Mouse (Mus musculus) embryonic stem cell, embryonic (primary cell): ENCODE measurements at regions not wholly inside any gene's neighbourhood (a gene's known extent, or its start where the extent isn't known, plus 50 kb on each side); places are given as distances from the start of the nearest gene placed in this dataset.
"Not testable (repeated sequence)": the region's sequence is repeated elsewhere in the genome, so short reads cannot be mapped to it uniquely, and the experiment has no call there.

ENCODE experiments used
- CTCF ChIA-PET, 4 experiments: fragments of 300-600 bp in 2 of 4; fragments of 350-600 bp in 2 of 4; sonication (Branson Sonifier 250); formaldehyde crosslinking; loops; one replicate each; lab custom pipeline; 2022; ENCODE audit warnings: inconsistent platforms in 2 of 4; lab: Charles Lee
- POLR2A ChIA-PET, 4 experiments: fragments of 300-600 bp in 2 of 4; fragments of 350-600 bp in 2 of 4; sonication (Branson Sonifier 250); formaldehyde crosslinking; loops; one replicate each; lab custom pipeline; 2022; ENCODE audit warnings: antibody characterized with exemption in 4 of 4, inconsistent platforms in 1 of 4; lab: Charles Lee

DNA sequence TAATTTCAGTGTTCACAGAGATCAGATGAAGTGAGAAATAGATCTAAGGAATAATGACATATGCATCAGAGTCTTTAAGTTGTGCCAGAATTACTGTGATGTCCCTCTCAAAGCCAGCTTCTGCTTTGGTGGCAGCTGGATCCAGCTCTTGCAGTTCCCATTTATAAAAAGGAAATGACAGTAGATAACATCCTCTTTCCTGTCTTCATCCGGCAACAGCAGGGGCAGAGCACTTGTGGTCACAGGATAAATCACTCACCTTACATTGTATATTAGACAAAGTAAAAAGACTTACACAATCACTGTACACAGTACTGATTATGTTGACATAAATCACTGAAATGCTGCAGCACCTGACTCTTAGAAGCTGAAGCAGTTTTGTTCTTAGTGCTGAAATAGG lies 1214.2 kb downstream of the Adam6a start:
- CTCF ChIA-PET, POLR2A ChIA-PET: not testable (repeated sequence)

DNA sequence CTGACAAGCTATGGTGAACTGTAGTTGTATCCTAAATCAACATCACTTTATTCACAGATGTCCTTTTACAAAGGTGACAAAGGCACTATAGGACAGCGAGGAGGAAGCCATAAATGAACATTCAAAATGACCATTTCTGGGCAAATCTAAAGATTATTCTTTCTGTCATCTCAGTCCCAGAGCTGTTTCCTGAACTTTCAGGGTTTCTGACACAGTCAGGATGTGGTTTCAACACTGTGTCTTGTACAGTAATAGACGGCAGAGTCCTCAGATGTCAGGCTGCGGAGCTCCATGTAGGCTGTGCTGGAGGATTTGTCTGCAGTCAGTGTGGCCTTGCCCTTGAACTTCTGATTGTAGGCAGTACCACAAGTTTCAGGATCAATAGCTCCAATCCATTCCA lies 1220.5 kb downstream of the Adam6a start:
- POLR2A ChIA-PET, CTCF ChIA-PET: not testable (repeated sequence)

DNA sequence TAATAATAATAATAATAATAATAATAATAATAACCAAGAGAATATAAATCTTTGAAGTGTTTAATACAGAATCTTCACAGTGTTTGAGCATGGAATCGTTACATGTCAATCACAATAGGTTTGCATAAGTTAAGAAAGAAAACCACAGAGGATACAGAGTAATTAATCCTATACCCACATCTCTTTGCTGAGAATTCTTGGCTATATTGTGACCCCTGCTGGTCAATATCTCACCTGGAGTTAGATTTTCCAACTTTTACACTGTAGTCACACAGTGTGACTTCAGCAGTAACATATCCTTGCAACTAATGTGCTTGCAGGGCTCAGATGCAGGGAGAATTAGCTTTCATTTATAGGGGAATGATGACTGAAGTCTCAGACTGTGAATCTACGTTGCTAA lies 1231.7 kb downstream of the Adam6a start:
- POLR2A ChIA-PET: not testable (repeated sequence)
- CTCF ChIA-PET: interaction anchor here in 2 of 4 experiments (0.7 to 1.2 kb wide), 2 partner anchors 106 to 107 kb away, joined by 3 to 5 read pairs; no protein-coding TSS in a partner anchor

DNA sequence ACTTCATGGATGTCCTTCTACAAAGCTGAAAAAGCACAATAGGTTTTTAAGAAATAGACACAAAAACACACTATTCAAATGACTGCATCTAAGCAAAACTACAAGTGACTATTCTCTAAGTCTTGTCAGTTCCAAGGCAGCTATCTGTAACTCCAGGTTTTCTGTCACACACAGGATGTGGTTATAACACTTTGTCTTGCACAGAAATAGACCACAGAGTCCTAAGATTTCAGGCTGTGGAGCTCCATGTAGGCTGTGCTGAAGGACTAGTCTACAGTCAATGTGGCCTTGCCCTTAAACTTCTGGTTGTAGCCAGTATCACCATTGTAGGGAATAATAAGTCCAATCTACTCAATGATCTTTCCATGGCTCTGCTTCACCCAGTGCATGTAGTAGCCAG lies 1243.1 kb upstream of the Zfp386 start:
- ChIA-PET CTCF (no interaction called here), POLR2A (interaction anchor here in 1 of 4 experiments (1.0 kb wide), 1 partner anchor 106 kb away, joined by 3 read pairs; no protein-coding TSS in a partner anchor)

DNA sequence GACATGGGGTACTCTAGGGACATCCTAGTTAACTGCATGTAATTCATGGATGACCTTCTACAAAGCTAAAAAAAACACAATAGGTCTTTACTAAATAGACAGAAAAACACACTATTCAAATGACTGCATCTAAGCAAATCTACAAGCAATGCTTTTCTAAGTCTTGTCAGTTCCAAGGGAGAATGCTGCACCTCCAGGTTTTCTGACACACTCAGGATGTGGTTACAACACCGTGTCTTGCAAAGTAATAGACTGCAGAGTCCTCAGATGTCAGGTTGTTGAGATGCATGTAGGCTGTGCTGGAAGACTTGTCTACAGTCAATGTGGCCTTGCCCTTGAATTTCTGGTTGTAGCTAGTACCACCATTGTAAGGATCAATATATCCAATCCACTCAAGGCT lies 1238.3 kb upstream of the Zfp386 start:
- POLR2A ChIA-PET: no interaction called here
- CTCF ChIA-PET: no interaction called here

DNA sequence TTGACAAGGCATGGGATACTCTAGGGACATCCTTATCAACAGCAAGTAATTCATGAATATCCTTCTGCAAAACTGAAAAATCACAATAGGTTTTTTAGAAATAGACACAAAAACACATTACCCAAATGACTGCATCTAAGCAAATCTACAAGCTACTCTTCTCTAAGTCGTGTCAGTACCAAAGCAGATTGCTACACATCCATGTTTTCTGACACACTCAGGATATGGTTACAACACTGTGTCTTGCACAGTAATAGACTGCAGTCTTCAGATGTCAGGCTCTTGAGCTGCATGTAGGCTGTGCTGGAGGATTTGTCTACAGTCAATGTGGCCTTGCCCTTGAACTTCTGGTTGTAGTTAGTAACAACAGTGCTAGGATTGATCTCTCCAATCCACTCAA lies 1230.7 kb upstream of the Zfp386 start:
- POLR2A ChIA-PET, CTCF ChIA-PET: not testable (repeated sequence)

DNA sequence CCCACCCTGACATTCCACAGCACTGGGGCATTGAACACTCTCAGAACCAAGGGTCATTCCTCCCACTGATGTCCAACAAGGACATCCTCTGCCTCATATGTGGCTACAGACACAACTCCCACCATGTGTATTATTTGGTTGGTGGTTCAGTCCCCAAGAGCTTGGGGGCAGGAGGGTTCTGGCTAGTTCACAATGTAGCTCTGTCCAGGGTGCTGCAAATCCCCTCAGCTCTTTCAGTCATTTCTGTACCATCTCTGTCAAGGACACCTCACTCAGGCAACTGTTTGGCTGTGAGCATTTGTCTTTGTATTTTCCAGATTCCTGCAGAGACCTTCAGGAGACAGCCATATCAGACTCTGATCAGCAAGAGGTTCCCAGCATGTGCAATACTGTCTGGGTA lies 1214.6 kb upstream of the Zfp386 start:
- CTCF ChIA-PET: interaction anchor here in 1 of 4 experiments (0.6 kb wide), 1 partner anchor 107 kb away, joined by 3 read pairs; no protein-coding TSS in a partner anchor
- POLR2A ChIA-PET: no interaction called here
